Mouse (Mus musculus): Measurements from ENCODE around the gene Gm6370. TPM values are rescaled to one million over a fixed set of nuclear protein-coding genes. Genes with fewer than 3 reads are reported as not detected.
"Not testable (repeated sequence)": the region's sequence is repeated elsewhere in the genome, so short reads cannot be mapped to it uniquely, and the experiment has no call there.

Gene Gm6370
- total RNA-seq, 2 experiments from 2014 or later, result not detected

DNA sequence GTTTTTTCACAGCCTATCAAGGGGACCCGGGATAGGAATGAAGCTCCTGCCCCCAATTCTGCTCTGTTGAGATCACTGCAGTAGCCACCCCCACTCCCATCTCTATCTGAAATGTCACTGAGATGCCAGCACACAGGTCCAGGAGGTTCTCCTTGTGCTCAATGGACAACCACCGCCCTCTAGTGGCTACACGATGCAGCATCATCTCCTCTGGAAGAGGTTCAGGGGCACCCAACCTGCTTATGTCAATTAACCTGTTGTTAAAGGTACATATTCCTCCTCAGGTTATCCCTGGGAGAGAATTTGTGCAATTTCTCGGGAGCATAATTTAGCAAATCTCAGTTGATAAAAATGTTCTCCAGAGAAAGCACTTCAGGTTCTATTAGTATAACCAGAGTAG is 2.2 kb upstream of the Gm6370 start:
- intact Hi-C loops (cut with DNase I); H3K27ac ChIP-seq; H3K4me3 ChIP-seq: not testable (repeated sequence)
- DNase-seq (ENCODE audit: extremely low spot score in 1 of 2, low spot score in 2 of 2), result peak; percentile 37 to 44
- TF ChIP-seq CTCF (IDR thresholded peaks at IDR 0.05), result peak; percentile 45

- H3K27ac ChIP-seq; H3K4me3 ChIP-seq; intact Hi-C loops (cut with DNase I); DNase-seq (ENCODE audit: extremely low spot score in 1 of 2, low spot score in 2 of 2): not testable (repeated sequence)
Measured at GRCm38 (mm10) chr5:146502099-146502498, 10.9 kb downstream of the Gm6370 start, which contains the start of gene 4930449I24Rik. 4930449I24Rik (plus strand) TSS chr5:146502399.

GRCm38 (mm10) chr5:146513823-146514222 is 22.7 kb downstream of the Gm6370 start, which contains the start of gene Gm3402:
Gm3402 (plus strand) TSS chr5:146514123.
- H3K27ac ChIP-seq; DNase-seq (ENCODE audit: extremely low spot score in 1 of 2, low spot score in 2 of 2); intact Hi-C loops (cut with DNase I); H3K4me3 ChIP-seq: not testable (repeated sequence)

DNA sequence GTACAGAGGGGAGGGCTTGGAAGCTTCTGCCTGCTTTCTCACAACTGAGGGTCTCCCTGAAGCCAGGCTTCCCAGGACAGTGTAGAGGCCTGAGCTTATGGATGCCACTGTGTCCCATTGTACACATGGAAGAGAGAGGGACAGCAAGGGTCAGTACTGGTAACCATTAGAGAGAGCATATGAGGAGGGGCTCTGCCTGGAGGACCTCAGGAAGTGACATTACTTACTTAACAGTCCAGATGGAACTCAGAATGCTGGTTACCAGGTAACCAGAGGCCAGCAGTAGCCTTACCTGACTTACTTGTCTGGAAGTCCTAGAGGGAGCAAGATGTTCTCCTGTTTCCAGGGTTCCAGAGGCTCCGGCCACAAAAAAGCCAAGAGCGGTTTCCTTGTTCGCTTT is 34.3 kb downstream of the Gm6370 start, which contains the start of gene Gm3404:
Gene Gm3404 (plus strand): TSS at position 301 of the 400 bp plus-strand sequence.
- intact Hi-C loops (cut with DNase I); H3K4me3 ChIP-seq; H3K27ac ChIP-seq; DNase-seq (ENCODE audit: extremely low spot score in 1 of 2, low spot score in 2 of 2): not testable (repeated sequence)

DNA sequence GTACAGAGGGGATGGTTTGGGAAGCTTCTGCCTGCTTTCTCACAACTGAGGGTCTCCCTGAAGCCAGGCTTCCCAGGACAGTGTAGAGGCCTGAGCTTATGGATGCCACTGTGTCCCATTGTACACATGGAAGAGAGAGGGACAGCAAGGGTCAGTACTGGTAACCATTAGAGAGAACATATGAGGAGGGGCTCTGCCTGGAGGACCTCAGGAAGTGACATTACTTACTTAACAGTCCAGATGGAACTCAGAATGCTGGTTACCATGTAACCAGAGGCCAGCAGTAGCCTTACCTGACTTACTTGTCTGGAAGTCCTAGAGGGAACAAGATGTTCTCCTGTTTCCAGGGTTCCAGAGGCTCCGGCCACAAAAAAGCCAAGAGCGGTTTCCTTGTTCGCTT is 46.2 kb downstream of the Gm6370 start, which contains the start of gene Gm3409:
Gene Gm3409 (plus strand): TSS at position 301 of the 400 bp plus-strand sequence.
- intact Hi-C loops (cut with DNase I); H3K4me3 ChIP-seq; H3K27ac ChIP-seq; DNase-seq (ENCODE audit: extremely low spot score in 1 of 2, low spot score in 2 of 2): not testable (repeated sequence)

Other genes with a start within 250 kb of the Gm6370 start
- 10 to 100 TPM; 90.3 to 93.9 TPM for gene Wasf3, start 106.4 kb upstream of the Gm6370 start, total RNA-seq (2021)
- not detected for gene Gm6408, start 9.4 kb upstream of the Gm6370 start, total RNA-seq (2021)
- gene 4930449I24Rik, start 11.0 kb downstream of the Gm6370 start, total RNA-seq (2021), result not detected
- not detected for gene Gm3402, start 22.8 kb downstream of the Gm6370 start, total RNA-seq (2021)
- not detected for gene Gm3404, start 34.4 kb downstream of the Gm6370 start, total RNA-seq (2021)
- gene Gm3409, start 46.3 kb downstream of the Gm6370 start, total RNA-seq (2021), result not detected
- not detected for gene Gm3415, start 64.8 kb downstream of the Gm6370 start, total RNA-seq (2021)
- gene Gpr12, start 93.9 kb downstream of the Gm6370 start, total RNA-seq (2021), result 10 to 100 TPM; 26.7 to 27.7 TPM

Data from left cerebral cortex, adult 2 months (tissue).